Mouse (Mus musculus) ovary, adult 18-20 months (tissue): ENCODE data around the gene Igfbp5.
A peak's percentile ranks its signal among the peaks of the same experiment; 100 is the strongest.

Experiments used
- DNase-seq: peaks from one replicate; pipeline ENCODE4 v3.0.0; 2022; ENCODE audit warnings: low spot score, mixed read lengths

Gene Igfbp5

DNA sequence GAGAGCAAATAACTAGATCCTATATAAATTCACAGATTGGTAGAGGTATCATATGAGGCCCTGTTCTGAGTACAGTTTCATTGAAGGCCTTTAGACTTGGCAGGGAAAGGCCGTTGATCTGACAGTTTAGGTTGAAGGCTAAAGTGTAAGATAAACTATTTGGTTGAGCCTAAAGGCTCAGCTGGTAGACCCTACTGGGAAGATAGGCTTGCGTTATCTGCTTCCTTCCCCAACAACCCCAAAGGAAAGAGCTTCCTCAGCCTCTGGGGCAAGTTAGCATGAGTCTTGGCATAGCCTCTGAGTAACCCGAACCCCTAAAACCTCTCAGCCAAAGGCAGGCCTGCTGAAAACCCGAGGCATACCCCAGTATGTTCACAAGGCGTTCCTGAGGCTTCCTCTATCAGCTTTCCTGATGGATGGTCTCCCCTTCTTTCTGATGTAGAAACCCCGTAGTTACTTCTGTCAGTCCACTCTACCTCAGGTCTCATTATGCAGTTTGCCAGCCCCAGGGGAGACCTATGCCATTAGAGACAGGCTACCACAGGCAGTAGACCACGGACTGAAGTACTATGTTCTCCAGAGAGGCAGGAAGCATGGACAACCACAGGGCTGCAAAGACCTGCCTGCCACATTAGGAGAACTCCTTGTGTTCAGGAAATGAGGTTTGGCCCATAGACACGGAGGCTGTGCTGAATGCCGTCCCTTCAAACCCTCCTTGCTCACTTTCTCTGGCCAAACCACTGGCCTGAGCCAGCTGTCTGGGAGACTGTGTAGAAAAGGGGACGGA, 6.1 kb downstream of the Igfbp5 start:
- DNase-seq: no peak

- no peak for DNase-seq
These were observed 7.3 kb downstream of the Igfbp5 start for GRCm38 (mm10) chr1:72867346-72867745.

GRCm38 (mm10) chr1:72866417-72866816, 8.3 kb downstream of the Igfbp5 start:
- DNase-seq: no peak

GRCm38 (mm10) chr1:72865900-72866299, 8.8 kb downstream of the Igfbp5 start:
- peak; percentile 53 for DNase-seq

DNA sequence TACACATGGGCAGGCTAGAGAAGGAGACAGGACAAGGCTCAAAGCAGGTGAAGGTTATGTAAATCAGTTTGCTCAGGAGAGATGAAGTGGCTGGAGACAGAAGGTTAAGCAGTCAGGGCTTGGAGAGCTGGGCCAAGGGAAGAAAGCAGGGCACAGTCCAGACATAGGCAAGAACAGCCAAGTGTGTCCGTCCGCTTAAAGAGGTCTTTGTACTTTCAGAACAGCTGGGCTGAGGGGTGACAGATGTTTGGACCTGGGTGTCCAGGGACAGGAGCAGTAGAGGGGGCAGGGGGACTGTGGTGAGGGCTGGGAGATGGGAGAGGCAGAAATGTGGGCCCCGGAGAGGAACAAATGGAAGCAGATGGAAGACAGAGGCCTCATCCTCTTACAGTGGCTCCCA, 10.4 kb downstream of the Igfbp5 start:
- no peak for DNase-seq

- no peak for DNase-seq
These were observed 11.0 kb downstream of the Igfbp5 start for GRCm38 (mm10) chr1:72863692-72864091.

GRCm38 (mm10) chr1:72862248-72862647, 12.4 kb downstream of the Igfbp5 start:
- no peak for DNase-seq

- DNase-seq: no peak
These were observed 13.0 kb downstream of the Igfbp5 start for GRCm38 (mm10) chr1:72861702-72862101.

DNA sequence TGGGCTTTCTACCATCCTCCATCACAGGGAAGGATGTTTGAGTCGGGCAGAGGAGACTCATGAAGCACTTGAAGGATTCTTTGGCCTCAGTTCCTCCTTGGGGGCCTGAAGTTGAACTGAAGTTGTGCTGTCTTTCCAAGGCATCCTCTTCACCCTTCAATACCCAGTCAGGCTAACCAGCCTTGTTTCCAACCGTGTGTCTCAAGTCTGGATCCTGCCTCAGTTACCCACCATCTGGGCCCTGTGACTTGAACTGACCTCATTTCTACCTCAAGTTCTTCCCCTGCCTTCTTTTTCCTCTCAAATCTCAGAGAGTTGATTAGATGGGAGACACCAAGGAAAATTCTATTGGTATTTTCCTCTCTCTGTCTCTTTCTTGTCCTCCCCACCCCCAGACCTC, 14.2 kb downstream of the Igfbp5 start:
- DNase-seq: no peak

- no peak for DNase-seq
These were observed 14.7 kb downstream of the Igfbp5 start for GRCm38 (mm10) chr1:72859963-72860362.

GRCm38 (mm10) chr1:72858874-72859273, 15.8 kb downstream of the Igfbp5 start:
- no peak for DNase-seq

- DNase-seq: no peak
These were observed 16.4 kb downstream of the Igfbp5 start for GRCm38 (mm10) chr1:72858286-72858685.

GRCm38 (mm10) chr1:72857631-72858030, 17.1 kb downstream of the Igfbp5 start:
- DNase-seq: no peak

DNA sequence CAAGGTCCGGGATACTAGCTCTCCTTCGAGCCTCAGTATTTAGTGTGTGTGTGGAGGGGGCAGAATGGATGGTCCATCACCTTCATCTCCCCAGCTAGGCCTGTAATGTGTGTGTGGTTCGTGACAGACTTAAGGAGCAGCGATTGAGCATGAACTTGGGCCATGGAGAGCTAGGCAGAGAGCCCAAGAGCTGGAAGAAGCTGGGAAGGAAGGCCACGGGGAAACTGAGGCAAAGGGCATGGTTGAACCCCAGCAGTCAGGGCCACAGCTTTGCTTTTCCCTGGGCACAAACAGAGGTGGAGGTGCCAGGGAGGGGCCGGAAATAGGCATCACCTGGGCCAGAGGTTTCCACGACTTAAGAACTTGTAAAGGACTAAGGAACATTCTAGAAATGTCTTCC, 17.5 kb downstream of the Igfbp5 start:
- DNase-seq: no peak

- DNase-seq: no peak
These were observed 18.3 kb downstream of the Igfbp5 start for GRCm38 (mm10) chr1:72856209-72856909.

DNA sequence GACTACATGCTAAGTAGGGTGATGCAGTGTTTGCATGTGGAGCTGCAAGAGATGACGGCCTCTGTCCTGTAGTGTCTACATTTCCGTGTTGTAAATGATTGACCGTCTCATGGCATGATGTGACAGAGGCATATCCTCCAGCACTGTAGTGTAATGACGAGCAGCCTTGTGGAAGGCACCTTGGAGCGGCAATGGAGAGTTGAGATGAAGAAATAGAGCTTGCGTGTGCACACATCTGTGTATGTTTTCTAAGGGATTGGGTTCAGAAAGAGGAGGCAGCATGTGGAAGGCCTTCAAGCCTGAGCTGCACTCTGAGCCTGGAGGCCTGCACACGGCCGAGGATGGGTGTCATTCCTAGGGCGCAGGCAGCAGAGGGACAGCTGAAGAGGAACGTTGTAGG, 19.0 kb downstream of the Igfbp5 start:
- DNase-seq: no peak

GRCm38 (mm10) chr1:72854337-72855237, 20.1 kb downstream of the Igfbp5 start:
- DNase-seq: no peak

DNA sequence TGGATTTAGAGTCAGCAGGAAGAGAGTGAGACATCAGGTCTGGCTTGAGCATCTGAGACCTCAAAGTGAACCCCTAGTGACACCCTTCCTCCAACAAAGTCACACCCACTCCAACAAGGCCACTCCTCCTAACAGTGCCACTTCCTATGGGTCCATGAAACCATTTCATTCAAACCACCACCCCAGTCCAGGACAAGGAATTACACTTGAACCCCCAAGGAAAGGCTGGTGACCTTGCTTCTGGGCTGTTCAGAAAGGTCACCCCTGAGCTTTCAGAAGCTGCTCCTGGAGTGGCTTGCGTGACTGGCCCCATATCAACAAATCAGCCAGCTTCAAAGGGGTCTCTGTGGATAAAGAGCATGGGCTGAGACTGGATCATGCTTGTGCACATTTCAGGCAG, 20.9 kb downstream of the Igfbp5 start:
- no peak for DNase-seq

DNA sequence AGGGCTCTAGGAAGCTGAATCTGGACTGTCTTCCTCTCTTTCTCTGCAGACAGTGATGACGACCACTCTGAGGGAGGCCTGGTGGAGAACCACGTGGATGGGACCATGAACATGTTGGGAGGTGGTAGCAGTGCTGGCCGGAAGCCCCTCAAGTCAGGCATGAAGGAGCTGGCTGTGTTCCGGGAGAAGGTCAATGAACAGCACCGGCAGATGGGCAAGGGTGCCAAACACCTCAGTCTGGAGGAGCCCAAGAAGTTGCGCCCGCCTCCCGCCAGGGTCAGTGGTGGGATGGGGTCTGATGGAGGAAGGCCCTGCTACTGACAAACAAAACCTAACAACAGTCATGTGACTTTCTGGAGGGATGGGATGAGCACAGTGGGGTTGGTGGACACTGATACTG, 25.6 kb downstream of the Igfbp5 start:
- no peak for DNase-seq

DNA sequence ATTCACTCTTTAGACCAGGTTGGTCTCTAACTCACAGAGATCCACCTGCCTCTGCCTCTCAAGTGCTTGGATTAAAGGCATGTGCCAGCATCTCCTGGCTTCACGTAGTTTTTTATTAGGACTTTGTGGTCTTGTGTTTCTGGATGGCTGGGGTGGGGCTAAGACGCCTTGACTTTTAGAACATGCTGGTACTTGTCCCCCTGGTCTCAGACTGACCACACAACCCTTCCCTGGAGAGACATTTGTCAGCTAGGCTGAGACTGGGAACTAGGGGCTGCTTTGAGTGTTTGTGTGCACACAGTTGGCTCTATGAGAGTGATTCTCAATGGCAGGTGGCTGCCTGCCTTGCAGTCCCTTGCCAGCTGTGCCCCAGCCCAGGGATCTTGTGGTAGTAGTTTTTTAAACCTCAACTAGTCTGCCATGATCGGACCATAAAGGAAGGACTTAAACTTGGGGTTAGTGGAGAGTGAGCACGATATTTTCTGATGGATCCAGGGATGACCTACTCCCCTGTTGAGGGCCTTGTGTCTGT, 26.8 kb downstream of the Igfbp5 start:
- DNase-seq: no peak

- no peak for DNase-seq
These were observed 30.0 kb downstream of the Igfbp5 start for GRCm38 (mm10) chr1:72844675-72845074.
